Mouse (Mus musculus) thymus, postnatal 4 days (tissue): ENCODE results near the gene Scamp3.
"Not testable (repeated sequence)": the region's sequence is repeated elsewhere in the genome, so short reads cannot be mapped to it uniquely, and the experiment has no call there.

Source experiments
- DNase-seq: peaks from one replicate; pipeline ENCODE4 v3.0.0; 2021

Scamp3 gene

DNA sequence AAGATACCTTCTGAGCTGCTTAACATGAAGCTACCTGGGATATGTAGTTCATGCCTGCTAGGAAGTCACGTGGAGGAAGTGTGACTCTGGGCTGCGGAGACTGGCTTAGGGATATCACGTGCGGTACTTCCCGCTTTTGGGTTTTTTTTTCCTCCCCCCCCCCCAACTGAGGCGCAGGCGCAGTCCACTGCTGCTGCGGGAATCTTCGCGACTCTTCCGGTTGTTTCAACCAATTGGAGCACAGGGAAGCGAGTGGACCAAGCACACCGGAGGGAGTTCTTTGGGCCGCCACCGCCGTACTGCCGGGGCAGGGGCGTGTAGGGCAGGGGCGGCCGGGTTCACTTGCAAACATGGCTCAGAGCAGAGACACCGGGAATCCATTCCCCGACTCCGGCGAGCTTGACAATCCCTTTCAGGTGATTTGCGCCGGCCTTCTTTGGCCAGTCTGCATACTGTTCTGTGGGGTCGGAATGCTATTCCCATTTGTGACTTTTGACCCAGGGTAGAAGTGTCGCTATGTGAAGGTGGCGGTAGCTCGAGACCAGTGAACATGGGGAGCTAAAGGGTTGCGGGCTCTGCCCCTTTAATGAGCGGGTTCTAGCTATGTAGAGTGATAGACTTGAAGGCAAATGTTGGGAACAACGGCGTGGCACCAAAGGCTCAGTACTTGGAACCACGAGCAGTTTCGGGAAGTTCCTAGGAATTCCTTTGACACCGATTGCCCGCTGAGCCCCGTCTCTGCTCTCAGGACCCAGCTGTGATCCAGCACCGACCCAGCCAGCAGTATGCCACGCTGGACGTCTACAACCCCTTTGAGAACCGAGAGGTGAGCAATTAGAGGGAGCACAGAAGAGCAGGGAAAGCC is at the start of gene Scamp3:
Scamp3 (plus strand) TSS at position 232 of the 865 bp plus-strand sequence.
- peak; percentile 81 for DNase-seq

DNA sequence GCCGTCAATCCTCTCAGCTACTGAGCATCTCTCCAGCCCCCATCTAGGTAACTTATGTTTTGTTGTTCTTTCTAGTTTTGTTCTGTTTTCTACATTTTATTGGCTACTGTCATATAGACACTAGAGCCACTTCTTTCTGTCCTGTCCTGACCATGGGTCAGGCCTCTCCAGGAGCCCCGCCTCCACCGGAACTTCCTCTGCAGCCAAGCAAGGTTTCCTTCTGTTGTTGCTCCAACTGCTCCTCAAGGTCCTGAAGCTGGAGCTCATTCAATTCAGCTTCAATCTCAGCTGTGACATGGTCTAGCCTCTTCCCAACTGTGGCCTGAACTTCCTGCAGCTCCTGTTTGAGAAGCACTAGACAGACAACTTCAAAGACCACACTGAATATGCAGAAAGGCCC is 47.4 kb upstream of the Scamp3 start:
- DNase-seq, result no peak

DNA sequence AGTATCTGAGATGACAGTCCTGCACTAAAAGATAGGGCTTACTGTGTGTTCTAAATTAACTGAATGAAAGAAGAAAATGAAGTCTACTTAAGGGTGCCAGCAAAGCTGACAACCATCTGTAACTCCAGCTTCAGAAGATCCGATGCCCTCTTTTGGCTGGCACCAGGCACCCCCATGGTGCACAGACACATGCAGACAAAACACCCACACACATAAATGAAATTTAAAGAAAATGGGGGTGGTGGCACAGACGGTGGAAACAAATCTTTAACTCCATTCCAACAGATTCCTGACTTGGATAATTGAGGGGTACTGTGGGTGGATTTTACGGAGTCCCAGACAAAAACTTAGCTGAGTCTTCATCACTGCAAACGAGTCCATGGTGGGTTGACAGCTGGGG is 45.5 kb upstream of the Scamp3 start:
- no peak for DNase-seq

DNA sequence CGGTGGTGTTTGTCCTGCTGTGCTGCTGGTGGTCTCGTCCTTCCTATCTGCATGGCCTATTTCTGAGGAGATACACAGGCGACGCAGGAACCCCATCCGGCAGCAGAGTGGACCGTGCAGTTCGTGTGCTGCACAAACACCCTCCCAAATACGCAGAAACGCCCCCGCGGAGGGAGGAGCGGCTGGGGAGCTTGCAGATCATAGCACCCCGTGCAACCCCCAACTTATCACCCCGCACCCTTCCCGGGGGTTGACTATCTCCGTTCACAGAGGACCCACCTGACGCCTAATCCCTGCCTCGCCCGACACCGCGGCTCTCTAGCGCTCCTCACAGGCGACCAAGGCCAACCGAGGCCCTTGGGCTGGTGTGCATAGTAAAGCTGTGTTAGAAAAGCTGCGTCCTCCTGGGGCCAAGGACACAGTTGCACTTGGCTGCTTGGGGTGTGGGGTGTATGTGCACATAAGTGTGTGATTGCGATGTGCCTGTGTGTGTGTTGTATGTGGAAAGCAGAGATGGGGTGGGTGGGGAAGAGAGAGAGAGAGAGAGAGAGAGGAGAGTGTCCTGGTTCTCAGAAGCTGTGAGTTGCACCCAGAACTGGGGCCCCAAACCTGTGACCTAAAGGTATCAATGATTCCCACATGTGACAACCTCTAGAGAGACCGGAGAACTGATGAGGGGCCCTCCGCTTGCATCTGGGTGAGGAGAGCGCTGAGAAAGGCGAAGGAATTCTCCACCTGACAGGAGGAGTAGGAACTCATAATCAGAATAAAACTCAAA is 44.8 kb upstream of the Scamp3 start:
- peak; percentile 52 for DNase-seq

DNA sequence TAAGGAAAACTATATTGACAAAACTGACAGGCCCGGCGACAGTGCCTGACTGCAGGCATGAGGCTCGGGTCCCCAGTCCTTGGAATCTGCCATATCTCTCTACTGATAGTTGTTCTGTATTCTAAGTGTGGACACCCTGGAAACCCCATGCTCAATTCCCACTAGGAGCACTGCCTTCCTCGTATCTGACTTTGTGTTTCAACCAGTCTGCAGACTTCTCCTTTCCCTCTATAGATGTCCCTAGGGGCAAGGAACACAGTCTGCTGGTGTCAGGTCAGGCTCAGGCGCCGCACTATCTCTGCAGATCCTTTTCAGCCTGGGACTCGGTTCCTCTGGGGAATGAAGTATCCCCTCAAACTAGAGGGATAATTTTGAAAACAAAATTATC is 44.2 kb upstream of the Scamp3 start:
- no peak for DNase-seq

DNA sequence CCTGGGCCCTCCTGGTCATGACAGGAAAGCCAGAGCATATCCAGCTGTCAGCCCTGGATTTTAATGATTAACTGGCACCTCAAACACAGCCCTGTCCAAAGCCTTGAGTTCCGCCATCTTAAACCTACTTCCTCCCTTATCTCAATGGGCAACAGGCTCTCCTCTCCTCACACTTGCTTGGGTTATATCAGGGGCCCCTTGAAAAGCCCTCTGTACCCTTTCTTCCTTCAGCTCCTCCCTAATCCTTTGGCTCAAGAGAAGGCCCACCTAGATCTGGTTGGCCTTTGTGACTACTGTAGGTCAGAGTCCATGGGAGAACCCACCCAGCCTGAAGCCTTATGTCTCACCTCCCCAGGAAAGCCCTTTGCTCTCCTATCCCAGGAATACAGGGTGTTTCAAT is 43.5 kb upstream of the Scamp3 start:
- DNase-seq, result no peak

DNA sequence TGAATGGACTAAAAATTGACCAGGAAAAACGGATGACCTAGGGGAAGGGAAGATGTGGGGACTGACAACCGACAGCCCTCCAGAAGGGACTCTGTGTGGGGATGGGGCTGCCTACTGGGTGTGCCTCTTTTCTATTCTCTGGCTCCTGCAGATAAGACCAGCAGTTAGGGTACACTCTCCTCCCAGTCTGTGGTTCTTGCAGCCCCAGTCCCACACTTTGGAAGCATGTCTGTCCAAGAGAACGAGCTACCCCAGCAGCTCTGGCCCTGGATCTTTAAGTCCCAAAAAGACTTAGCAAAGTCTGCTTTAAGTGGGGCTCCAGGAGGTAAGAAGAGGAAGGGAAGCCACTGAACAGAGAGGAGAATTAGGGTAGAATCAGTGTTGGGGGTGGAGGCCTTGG is 41.3 kb upstream of the Scamp3 start, which contains the start of gene Pklr:
Pklr (plus strand) TSS at position 185 of the 400 bp plus-strand sequence.
- DNase-seq, result no peak

DNA sequence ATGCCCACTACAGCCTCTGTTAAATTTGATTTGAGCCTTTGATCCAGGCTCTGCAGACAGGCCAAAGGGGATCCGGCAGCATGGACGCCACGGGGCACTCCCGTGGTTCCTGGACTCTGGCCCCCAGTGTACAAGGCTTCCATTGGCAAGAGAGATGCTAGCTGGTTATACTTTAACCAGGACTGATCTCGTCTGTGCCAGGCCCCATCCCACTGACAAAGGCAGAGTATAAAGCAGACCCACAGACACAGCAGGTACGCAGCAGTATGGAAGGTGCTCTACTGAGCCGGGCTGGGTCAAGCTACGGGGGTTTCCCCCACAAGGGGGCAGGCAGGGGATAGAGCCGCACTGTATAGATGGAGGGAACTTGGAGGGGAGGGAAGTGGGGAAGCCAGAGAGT is 40.9 kb upstream of the Scamp3 start:
- peak; percentile 76 for DNase-seq

DNA sequence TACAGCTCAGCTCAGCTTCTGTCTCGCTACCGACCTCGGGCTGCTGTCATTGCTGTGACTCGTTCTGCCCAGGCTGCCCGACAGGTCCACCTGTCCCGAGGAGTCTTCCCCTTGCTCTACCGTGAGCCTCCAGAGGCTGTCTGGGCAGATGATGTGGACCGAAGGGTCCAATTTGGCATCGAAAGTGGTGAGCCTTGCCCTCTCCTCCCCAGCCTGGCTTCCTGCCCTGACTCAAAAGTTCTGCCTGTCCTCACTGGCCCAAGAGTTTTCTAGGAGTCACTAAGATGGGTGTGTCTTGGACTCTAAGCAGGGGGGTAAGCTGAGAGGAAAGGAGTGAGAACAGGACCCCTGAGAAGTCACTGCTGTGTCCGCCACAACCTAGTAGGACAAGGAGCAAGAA is 32.5 kb upstream of the Scamp3 start:
- DNase-seq, result no peak

DNA sequence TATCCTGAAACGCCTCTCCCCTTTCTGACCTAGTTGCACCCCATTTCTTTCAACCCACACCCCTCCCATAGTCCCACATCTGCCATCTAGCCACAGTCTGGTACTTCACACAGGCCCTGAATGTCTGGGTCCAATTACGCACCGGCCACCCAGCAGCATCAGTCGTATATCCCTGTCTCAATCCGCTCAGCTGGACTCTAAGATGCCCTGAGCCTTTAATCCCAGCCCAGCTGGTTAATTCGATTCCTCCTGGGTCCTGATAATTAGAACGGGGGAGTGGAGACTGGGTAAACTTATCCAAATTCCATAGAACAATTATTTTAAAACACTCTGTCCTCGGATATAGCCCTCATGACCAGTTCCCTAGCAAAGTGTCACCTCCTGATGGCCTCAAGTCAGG is 31.7 kb upstream of the Scamp3 start:
- no peak for DNase-seq

DNA sequence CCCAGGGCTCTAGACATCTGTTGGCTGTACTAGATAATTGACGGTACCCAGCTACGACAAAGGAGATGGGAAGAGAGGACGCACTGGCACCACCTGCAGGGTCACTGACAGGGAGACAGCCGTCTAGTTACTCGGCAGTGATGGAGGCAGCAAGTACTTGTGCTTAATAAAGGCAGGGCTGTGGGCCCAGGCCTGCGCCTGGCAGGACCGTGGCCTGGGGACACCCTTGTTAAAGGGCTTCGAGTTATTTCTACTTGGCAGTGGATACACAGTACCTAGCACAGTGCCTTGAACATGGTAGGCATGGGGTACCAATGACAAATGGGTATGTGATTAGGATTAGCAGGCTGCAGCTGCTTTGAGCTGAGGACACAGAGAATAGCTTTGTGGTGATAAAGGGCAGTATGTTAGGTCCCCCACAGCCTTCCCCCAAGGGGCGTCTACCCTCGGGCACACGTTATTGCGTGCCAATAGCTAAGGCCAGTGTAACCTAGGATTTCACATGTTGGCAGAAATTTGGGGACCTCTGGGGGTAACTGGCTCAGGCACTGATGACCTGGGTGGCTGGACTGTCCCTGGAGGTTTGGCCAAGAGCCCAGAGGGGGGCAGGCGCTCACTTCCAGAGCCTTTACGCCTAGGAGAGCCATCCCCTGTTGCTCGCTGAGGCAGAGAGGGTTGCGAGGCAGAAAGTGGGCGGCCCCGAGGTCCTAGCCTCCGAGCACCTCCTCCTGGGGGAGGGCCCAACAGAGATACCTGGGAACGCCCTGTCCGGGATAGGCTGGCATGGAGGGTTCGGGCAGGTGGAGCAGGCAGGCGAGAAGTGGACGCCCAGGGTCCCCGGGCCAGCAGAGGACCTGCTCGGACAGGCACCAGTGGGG is 29.9 kb upstream of the Scamp3 start:
- no peak for DNase-seq

DNA sequence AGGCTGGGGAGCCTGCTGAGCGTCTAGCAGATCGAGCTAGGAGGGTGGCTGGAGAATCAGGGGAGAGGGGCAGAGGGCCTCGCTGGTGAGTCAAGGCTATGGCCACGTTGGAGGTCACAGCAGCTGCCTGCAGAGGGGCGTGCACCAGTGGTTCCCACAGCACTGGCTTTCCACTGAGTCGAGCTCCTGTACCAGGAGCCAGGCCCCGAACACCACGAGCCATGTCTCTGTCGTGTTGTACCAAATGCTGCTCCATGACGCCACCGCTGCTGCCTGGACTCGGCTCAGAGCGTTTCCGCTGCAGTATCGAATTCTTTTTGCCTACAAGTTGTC is 29.3 kb upstream of the Scamp3 start:
- no peak for DNase-seq

DNA sequence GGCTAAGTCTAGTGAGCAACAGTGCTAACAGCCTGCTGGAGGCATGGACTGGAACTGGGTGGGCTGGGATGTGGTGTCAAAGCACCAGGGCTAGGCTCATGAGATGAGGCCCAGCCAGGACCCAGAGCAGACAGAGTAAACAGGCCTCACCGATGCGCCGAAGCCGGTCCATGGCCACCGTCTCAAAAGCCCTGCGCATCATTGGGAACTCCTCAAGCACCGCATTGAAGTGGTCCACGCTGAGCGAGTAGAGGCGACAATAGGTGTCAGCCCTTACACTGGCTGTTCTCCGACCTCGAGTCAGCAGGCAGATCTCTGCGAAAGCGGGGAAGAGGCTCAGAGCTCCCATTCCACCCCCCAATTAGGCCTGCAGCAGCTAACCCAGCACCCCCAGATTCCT is 28.7 kb upstream of the Scamp3 start:
- DNase-seq, result no peak

DNA sequence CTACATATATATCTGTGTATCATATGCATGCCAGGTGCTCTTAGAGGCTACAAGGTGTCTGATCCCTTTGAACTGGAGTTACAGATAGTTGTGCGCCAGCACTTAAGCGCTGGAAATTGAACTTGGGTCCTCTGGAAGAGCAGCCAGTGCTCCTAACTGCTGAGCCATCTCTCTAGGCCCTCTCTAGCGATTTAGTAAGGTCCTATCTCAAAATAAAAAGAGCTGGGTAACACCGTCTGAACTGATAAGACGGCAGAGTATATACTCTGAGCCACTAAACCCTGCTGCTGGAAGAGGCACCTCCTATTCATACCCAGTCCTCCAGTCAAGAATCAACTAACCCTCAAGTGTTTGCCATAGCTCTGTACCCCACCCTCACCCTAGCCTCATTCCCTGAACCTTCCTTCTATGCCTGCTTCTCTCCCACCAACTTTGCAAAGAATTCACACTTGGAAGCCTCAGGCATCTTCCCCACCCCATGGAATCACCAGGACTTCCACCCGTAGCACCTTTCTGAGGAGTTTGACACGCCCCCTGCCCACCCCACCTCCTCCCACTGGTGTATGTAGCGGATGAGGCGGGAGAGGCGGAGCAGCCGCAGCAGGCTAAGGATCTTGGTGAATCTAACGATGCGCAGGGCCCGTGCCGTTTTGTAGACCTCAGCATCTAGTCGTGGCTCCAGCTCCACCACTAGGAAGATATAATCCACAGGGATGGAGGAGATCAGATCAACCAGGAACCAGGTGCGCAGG is 25.0 kb upstream of the Scamp3 start:
- DNase-seq, result no peak

DNA sequence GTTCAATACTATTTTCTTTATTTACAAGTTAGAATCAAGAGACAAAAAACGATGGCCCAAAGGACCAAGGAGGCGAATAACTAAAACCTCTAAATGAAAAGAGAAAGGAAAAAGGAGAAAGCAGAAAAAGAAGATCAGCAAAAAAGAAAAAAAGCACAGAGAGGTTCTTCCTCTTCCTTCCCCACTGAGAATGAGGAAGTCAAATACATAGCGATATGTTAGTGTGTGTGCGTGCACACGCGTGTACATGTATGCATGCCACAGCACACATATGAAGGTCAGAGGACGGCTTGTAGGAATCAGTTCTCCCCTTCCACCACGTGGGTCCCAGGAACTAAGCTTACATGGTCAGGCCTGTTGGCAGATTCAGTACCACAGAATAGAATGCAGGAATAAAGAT is 20.3 kb upstream of the Scamp3 start:
- DNase-seq, result no peak

DNA sequence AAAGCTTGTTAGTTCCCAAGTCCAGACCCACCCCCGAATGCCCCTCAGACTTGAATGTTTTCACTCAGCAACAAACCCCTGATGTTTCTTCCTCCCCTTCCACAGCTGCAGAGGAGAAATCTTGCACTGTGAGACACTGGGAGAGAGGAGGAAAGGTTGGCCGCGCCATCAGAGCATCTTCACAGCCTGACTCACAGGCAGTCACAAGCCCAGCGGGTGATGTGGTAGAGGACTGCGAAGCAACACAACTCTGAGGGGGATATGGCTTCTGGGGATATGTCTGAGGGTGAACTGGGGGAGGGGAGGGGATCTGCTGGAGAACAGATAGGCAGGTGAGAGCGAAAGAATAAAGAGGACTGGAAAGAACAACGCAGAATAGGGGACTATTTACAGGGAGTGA is 18.6 kb upstream of the Scamp3 start:
- no peak for DNase-seq

DNA sequence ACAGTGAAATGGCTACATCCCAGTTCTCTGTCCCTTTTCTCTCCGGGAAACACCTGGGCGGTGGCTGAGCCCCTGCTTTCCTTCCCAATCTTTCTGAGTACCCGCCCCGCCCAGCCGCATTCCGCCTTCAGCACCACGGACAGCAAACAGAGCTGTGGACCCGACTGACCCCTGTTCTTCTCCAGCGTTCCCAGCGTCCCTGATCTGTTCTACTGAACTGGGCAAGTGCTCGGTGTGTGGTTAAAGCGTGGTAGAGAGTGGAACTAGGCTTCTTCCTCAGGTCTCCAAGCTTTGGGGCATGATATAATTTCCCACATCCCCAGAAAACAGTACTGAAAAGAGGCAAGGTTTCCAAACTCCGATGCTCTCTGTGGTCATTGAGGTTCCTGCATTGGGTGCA is 18.1 kb upstream of the Scamp3 start:
- peak; percentile 68 for DNase-seq

DNA sequence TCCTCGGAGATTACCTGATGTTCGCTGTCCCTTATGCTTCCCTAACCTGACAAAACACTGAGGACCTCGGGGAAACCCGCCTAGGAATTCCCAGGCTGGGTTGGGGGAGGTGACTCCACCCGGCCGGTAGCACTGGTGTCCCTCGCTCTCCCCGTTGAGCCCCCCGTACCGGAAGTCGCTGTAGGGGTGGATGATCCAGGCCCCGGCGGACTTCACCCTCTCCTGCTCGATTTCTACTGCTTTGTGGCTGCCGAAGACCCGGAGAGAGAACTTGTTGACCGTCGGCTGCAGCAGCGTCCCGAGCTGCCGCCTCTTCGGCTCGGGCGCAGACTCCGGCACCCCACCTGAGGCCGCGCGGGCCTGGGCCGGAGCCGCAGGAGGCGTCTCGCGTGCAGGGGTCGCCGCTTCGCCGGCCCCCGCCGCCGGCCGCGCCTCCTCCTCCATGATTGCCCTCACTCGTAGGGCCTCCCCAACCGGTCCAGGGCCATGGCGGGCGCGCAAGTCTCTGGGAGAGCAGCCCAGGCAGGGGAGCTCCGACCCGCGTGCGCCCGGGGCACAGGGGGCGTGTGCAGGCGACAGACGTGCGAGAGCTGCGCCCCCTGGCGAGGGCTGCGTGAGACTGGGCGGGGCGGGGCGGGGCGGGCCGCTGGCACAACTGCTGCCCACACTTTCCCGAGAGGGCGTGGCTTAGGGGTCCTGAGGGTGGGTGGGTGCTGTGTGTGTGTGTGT is 17.5 kb upstream of the Scamp3 start, which contains the start of gene Hcn3:
Hcn3 (minus strand) TSS at position 581 of the 729 bp plus-strand sequence.
- peak; percentile 95 for DNase-seq

DNA sequence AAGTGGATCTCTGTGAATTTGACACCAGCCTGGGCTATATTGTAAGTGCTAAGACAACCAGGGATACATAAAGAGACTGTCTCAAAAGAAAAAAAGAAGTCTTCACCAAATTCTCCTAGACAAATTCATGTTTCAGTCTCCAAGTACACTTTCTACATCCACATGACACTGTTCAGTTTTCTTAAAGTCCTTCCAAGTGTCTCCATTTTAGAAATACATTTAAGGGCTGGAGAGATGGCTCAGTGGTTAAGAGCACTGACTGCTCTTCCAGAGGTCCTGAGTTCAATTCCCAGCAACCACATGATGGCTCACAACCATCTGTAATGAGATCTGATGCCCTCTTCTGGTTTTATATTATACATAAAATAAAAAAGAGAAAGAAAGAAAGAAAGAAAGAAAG is 16.1 kb upstream of the Scamp3 start:
- DNase-seq, result not testable (repeated sequence)

DNA sequence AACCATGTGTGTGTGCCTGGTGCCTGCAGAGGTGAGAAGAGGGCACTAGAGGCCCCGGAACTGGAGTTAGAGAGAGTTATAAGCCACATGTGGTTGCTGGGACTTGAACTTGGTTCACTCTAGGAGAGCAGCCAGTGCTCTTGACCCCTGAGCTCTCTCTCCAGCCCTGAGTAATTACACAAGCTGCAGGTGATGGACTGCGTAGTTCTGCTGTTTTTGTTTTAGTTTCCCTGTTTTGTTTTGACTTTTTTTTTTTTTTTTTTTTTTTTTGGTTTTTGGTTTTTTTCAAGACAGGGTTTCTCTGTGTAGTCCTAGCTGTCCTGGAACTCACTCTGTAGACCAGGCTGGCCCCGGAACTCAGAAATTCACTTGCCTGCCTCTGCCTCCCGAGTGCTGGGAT is 15.5 kb upstream of the Scamp3 start:
- peak; percentile 7 for DNase-seq

DNA sequence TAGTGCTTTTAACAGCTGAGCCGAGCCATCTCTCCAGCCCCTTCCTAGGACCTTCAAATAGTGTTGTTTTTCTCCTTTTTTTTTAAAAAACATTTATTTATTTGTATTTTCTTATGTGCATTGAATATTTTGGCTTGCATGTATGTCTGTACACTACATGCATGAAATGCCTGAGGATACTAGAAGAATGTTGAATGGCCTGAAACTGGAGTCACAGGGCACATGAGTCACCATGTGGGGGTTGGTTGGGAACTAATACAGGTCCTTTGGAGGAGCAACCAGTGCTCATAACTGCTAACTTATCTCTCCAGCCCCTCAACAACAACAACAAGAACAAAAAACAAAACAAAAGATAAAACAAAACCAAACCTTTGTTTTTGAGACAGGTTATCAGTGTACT is 14.2 kb upstream of the Scamp3 start:
- DNase-seq, result no peak
